In genomic region chr19:56396227-56396626, GRCm38 (mm10) we compare ENCODE assay signal across 1 mouse cellular context.
TF ChIP-seq lines count a peak whose summit lies in the region.

No protein-coding gene starts in this region.

TF ChIP-seq in MEL, 35 proteins besides CTCF, POLR2A, EP300 and RAD21 (continued from another document):
- no peak for TF ChIP-seq USF1 (IDR thresholded peaks at IDR 0.05; ENCODE audit: low read depth, low read length)
